17 mouse cellular contexts compared by ENCODE assay signal in the genomic region with DNA sequence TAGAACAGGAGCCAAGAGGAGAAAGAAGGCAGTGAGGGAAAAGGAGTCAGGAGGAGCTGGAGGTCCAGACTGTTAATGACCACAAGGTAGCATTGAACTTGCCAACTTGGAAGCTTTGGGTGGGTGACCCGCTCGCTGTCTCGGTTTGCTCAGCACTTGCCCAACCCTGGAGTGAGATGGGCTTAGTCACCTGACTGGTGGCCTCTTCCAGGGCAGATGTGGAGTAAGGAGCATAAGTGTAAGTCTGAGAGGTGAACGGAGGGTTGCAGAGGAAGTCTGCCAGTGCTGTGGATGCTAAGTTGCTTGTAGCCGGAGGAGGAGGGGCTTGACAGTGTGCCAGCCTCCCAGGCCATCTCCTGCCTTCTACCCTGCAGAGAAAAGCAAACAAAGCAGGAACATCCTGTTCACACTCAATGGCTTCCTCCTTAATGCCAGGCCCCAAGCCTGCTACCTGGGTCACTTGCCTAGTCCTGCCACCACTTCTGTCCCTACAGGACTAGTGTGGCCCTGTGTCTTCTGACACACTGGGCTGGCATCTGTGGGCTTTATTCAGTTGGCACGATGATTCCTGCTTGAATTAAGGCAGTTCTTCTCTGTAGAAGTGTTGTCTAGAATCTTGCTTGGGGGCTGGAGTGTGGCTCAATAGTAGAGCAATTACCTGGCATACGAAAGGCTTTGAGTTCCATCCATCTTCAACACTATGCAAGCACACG. TPM values are rescaled to one million over a fixed set of nuclear protein-coding genes. Genes with fewer than 3 reads are reported as not detected.
DNase-seq lines count a peak whose midpoint lies in the region; TF ChIP-seq lines count a peak whose summit lies in the region.
"Had no signal": no experiment of that assay in that cellular context is flagged by ENCODE, and none has a peak within 500 bp of the region (broad histone marks: within the 10 kb centered on the region; RNA-seq: fewer than 3 reads in every experiment).

No protein-coding gene starts in this region.

- peaks cover 59% of the 10 kb centered on the region for H3K4me1 ChIP-seq in bone marrow macrophage, adult 2 months (ENCODE audit: control insufficient read depth, insufficient read depth, low read length)

- TF ChIP-seq POLR2A in bone marrow macrophage, adult 2 months (IDR thresholded peaks at IDR 0.05; ENCODE audit: borderline replicate concordance, low read depth, low read length), result no peak

- H3K4me3 ChIP-seq in bone marrow macrophage, adult 2 months (ENCODE audit: insufficient read depth, low read length), result no peak overlapping the region
- H3K4me3 ChIP-seq: heart, adult 2 months; limb, embryonic 13.5 days had no signal

- no peak for TF ChIP-seq CTCF in bone marrow macrophage, adult 2 months (IDR thresholded peaks at IDR 0.05; ENCODE audit: low read depth, low read length)

- peak; percentile 50 for DNase-seq in adrenal gland, postnatal 14 days
- DNase-seq in adrenal gland, adult 8-10 months, result no peak
- DNase-seq in 3134 (ENCODE audit: extremely low read depth, insufficient read length, low spot score), result peak; percentile 79
- DNase-seq in kidney, postnatal 36 days, result peak; percentile 79 to 85
- no peak for DNase-seq in thymus, postnatal 25 days
- no peak for DNase-seq in thymus, postnatal 4 days
- DNase-seq in frontal cortex, postnatal 14 days (ENCODE audit: low spot score in 2 of 2), result no peak
- DNase-seq: cerebellum, adult 9-10 months; heart, adult 2 months; midbrain, embryonic 14.5 days; right cerebral cortex, postnatal 4 days; thymus, postnatal 14 days had no signal

- peak overlapping the region; percentile 63 for H3K27ac ChIP-seq in bone marrow macrophage, adult 2 months (ENCODE audit: insufficient read depth, low read depth, low read length)
- H3K27ac ChIP-seq: heart, adult 2 months; limb, embryonic 13.5 days had no signal

RNA-seq across cellular contexts. Expression of a gene that starts 6.6 kb away (rescaled TPM):
- 16.7 and 17.9 TPM in 2 replicates for total RNA-seq in adrenal gland, postnatal 14 days (2021)
- total RNA-seq in adrenal gland, adult 8-10 months (2022), result 10 to 100 TPM; 18.0 to 43.3 (median 25.4) TPM
- 56.1 and 65.3 TPM in 2 replicates for polyA plus RNA-seq in bone marrow macrophage, adult 2 months (2012; ENCODE audit: insufficient read depth, insufficient read length, missing spikeins)

RNA-seq across cellular contexts. Expression of a gene that starts 45.1 kb away (rescaled TPM):
- total RNA-seq in adrenal gland, postnatal 14 days (2021), result not detected in 2 replicates
- total RNA-seq in adrenal gland, adult 8-10 months (2022), result under 1 TPM in 3 of 4 experiments, not detected in 1; 0.31 to 0.46 (median 0.46) TPM
- polyA plus RNA-seq in bone marrow macrophage, adult 2 months (2012; ENCODE audit: insufficient read depth, insufficient read length, missing spikeins), result not detected in 2 replicates
- total RNA-seq: gastrocnemius, adult 18-20 months; heart, adult 2 months had no signal
- polyA plus RNA-seq: G1E; heart, adult 2 months; heart, postnatal 0 days had no signal

RNA-seq across cellular contexts. Expression of a gene that starts 45.1 kb away (rescaled TPM):
- total RNA-seq in adrenal gland, postnatal 14 days (2021), result 0.11 and 0.15 TPM in 2 replicates
- total RNA-seq in adrenal gland, adult 8-10 months (2022), result under 1 TPM; 0.10 to 0.17 (median 0.14) TPM
- not detected in 2 replicates for polyA plus RNA-seq in bone marrow macrophage, adult 2 months (2012; ENCODE audit: insufficient read depth, insufficient read length, missing spikeins)
- total RNA-seq: gastrocnemius, adult 18-20 months had no signal
- polyA plus RNA-seq: G1E; heart, postnatal 0 days had no signal

Comparison
In these comparisons a context has a peak if more than half of its experiments do, and no peak if none do; other contexts are left out.
1. DNase-seq: peak in adrenal gland, postnatal 14 days (single experiment), 3134 (single experiment) and kidney, postnatal 36 days (2 of 2); none in adrenal gland, adult 8-10 months (single experiment), thymus, postnatal 25 days (single experiment), thymus, postnatal 4 days (single experiment) and frontal cortex, postnatal 14 days (0 of 2).